Mouse (Mus musculus): ENCODE measurements at regions not wholly inside any gene's neighbourhood (a gene's known extent, or its start where the extent isn't known, plus 50 kb on each side); places are given as distances from the start of the nearest gene placed in this dataset.

- TF ChIP-seq POLR2A (IDR thresholded peaks at IDR 0.05; ENCODE audit: borderline replicate concordance, extremely low read depth, insufficient read depth, insufficient read length, poor library complexity, severe bottlenecking) (no peak), CTCF (IDR thresholded peaks at IDR 0.05; ENCODE audit: borderline replicate concordance, extremely low read depth, insufficient read depth, insufficient read length) (no peak)
Measured at GRCm38 (mm10) chr17:88190735-88191134, 125.6 kb upstream of the Fbxo11 start.
